Mouse (Mus musculus) C2C12 (cell line): ENCODE results near the gene Anapc7. TPM values are rescaled to one million over a fixed set of nuclear protein-coding genes. Genes with fewer than 3 reads are reported as not detected.

Source experiments
- H3K27me3 ChIP-seq: one replicate; pipeline ENCODE4 v1.6.1; 2011; ENCODE audit not compliant: control insufficient read depth, insufficient read depth, insufficient read length
- H3K36me3 ChIP-seq: one replicate; pipeline ENCODE4 v1.6.1; 2011; ENCODE audit not compliant: control insufficient read depth, insufficient read depth
- H3K4me3 ChIP-seq: one replicate; pipeline ENCODE4 v1.5.1; 2011; ENCODE audit warnings: mild to moderate bottlenecking, control low read depth; ENCODE audit not compliant: poor library complexity, insufficient read depth, severe bottlenecking
- H3K79me2 ChIP-seq: one replicate; pipeline ENCODE4 v1.6.1; 2011; ENCODE audit not compliant: control insufficient read depth, insufficient read depth
- H3K79me3 ChIP-seq: one replicate; pipeline ENCODE4 v1.6.1; 2011; ENCODE audit warnings: low read depth, control low read depth
- H3ac ChIP-seq: one replicate; pipeline ENCODE3; 2011; ENCODE audit warnings: low read depth; ENCODE audit not compliant: control insufficient read depth, insufficient read length
- CEBPB ChIP-seq: IDR thresholded peaks from one replicate; pipeline ENCODE4 v1.6.1; 2011; ENCODE audit warnings: low read depth, mild to moderate bottlenecking, control low read depth, moderate library complexity
- CTCF ChIP-seq: IDR thresholded peaks from one replicate; pipeline ENCODE4 v1.5.1; 2011; ENCODE audit not compliant: control insufficient read depth, insufficient read depth, insufficient read length
- FOSL1 ChIP-seq: IDR thresholded peaks from one replicate; pipeline ENCODE4 v1.8.0; 2011; ENCODE audit warnings: mild to moderate bottlenecking, low read length; ENCODE audit not compliant: poor library complexity, insufficient read depth, severe bottlenecking
- MAX ChIP-seq: IDR thresholded peaks from one replicate; pipeline ENCODE4 v1.6.1; 2011; ENCODE audit warnings: mild to moderate bottlenecking, control low read depth
- MYOD1 ChIP-seq: IDR thresholded peaks from one replicate; pipeline ENCODE4 v1.6.1; 2011; ENCODE audit warnings: low read depth; ENCODE audit not compliant: control insufficient read depth, insufficient read length
- MYOG ChIP-seq: IDR thresholded peaks from one replicate; pipeline ENCODE4 v1.6.1; 2011; ENCODE audit not compliant: control insufficient read depth, insufficient read length; ENCODE audit errors: extremely low read depth
- USF1 ChIP-seq: IDR thresholded peaks from one replicate; pipeline ENCODE4 v1.6.1; 2011; ENCODE audit warnings: low read depth, mild to moderate bottlenecking, control low read depth, moderate library complexity
- polyA plus RNA-seq: library from polyadenylated mRNA; unstranded; fragments of >200 nt; fragmentation: generic; extraction: Trizol; gene quantifications from one replicate; pipeline ENCODE4 v1.2.1, GENCODE M21; 2012; ENCODE audit warnings: missing spikeins

Anapc7 gene
- polyA plus RNA-seq, 1 experiment = 45.3 TPM

- no peak overlapping the region for H3K4me3 ChIP-seq
- TF ChIP-seq MAX (no peak), CTCF (no peak), MYOD1 (no peak), USF1 (no peak), CEBPB (no peak)
- no peak overlapping the region for H3ac ChIP-seq
- H3K79me3 ChIP-seq = no peaks in the 10 kb centered on the region
- H3K79me2 ChIP-seq = no peaks in the 10 kb centered on the region
- no peaks in the 10 kb centered on the region for H3K27me3 ChIP-seq
- H3K36me3 ChIP-seq = peaks cover 81% of the 10 kb centered on the region
Observed at GRCm38 (mm10) chr5:122439400-122440094, 18.1 kb downstream of the Anapc7 start.

- Histone ChIP-seq H3K36me3 (peaks cover 78% of the 10 kb centered on the region), H3K27me3 (no peaks in the 10 kb centered on the region), H3ac (no peak overlapping the region), H3K79me2 (no peaks in the 10 kb centered on the region), H3K4me3 (no peak overlapping the region), H3K79me3 (no peaks in the 10 kb centered on the region)
- TF ChIP-seq MAX (no peak), MYOG (no peak), FOSL1 (no peak), CTCF (no peak), USF1 (no peak), CEBPB (no peak), MYOD1 (no peak)
Observed at GRCm38 (mm10) chr5:122440095-122440630, 18.7 kb downstream of the Anapc7 start.

- H3ac ChIP-seq = no peak overlapping the region
- no peaks in the 10 kb centered on the region for H3K79me3 ChIP-seq
- no peaks in the 10 kb centered on the region for H3K27me3 ChIP-seq
- TF ChIP-seq CEBPB (no peak), MYOD1 (no peak), USF1 (no peak), CTCF (no peak), MYOG (no peak)
- no peaks in the 10 kb centered on the region for H3K79me2 ChIP-seq
- H3K4me3 ChIP-seq = no peak overlapping the region
- peaks cover 60% of the 10 kb centered on the region for H3K36me3 ChIP-seq
Observed at GRCm38 (mm10) chr5:122444492-122444891, 23.0 kb downstream of the Anapc7 start.

- H3K4me3 ChIP-seq = no peak overlapping the region
- H3K79me3 ChIP-seq = no peaks in the 10 kb centered on the region
- H3K79me2 ChIP-seq = no peaks in the 10 kb centered on the region
- H3ac ChIP-seq = no peak overlapping the region
- TF ChIP-seq MAX = no peak
- TF ChIP-seq CTCF = no peak
- TF ChIP-seq USF1 = no peak
- TF ChIP-seq CEBPB = no peak
- no peak for TF ChIP-seq FOSL1
- no peak for TF ChIP-seq MYOG
- TF ChIP-seq MYOD1 = no peak
- H3K27me3 ChIP-seq = no peaks in the 10 kb centered on the region
- peaks cover 54% of the 10 kb centered on the region for H3K36me3 ChIP-seq
Observed at GRCm38 (mm10) chr5:122445051-122445610, 23.6 kb downstream of the Anapc7 start.

DNA sequence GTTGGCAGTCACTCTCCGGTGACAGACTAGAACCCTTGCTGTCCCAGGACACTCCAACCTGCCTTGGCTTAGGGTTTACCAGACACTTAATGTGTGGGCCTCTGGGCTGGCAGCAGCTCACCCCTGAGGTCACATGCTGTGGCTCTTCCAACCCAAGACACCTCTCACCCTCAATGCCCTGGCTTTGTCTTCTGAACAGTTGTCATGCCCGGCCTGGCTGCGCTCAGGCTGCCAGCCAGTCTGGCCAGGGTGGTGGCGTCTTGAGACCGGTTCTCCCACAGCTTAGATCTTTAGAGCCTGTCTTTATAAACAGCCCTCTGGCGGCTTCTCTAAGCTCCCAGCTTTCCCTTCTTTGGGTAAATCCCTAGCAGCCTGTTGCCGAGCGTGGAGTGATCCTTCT lies 26.4 kb downstream of the Anapc7 start:
- Histone ChIP-seq H3K4me3 (no peak overlapping the region), H3K79me3 (no peaks in the 10 kb centered on the region), H3K36me3 (peaks cover 41% of the 10 kb centered on the region), H3ac (no peak overlapping the region), H3K79me2 (no peaks in the 10 kb centered on the region), H3K27me3 (no peaks in the 10 kb centered on the region)
- TF ChIP-seq MAX (no peak), CTCF (no peak), MYOD1 (no peak)

GRCm38 (mm10) chr5:122448869-122449268 lies 27.4 kb downstream of the Anapc7 start:
- no peaks in the 10 kb centered on the region for H3K27me3 ChIP-seq
- H3ac ChIP-seq = no peak overlapping the region
- H3K36me3 ChIP-seq = peaks cover 45% of the 10 kb centered on the region
- no peak overlapping the region for H3K4me3 ChIP-seq
- H3K79me2 ChIP-seq = no peaks in the 10 kb centered on the region
- H3K79me3 ChIP-seq = no peaks in the 10 kb centered on the region
- TF ChIP-seq CEBPB = no peak
- TF ChIP-seq FOSL1 = no peak
- no peak for TF ChIP-seq USF1
- no peak for TF ChIP-seq MAX
- TF ChIP-seq MYOG = no peak
- TF ChIP-seq CTCF = no peak
- no peak for TF ChIP-seq MYOD1
